Comparison of ENCODE assay signal across 34 mouse cellular contexts in the genomic region with DNA sequence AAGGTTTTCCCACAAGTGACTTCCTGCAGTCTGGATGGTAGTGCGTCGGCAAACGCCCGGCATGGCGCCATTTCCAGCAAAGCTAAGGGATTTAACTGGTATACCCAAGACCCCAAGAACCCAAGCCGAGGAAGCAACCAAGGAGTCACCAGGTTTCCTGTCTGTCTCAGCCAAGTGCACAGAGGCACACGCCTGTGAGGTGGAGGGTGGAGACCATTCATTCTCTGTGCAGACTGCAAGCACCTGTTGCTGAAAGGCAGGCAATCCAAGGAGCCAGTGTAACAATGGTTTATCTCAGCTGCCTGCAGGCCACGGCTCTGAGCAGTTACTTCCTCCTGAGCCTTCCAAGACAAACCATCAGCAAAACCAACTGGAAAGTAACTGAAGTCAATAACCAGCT. TPM values are rescaled to one million over a fixed set of nuclear protein-coding genes. Genes with fewer than 3 reads are reported as not detected.
DNase-seq lines count a peak whose midpoint lies in the region; TF ChIP-seq lines count a peak whose summit lies in the region.
"Had no signal": no experiment of that assay in that cellular context is flagged by ENCODE, and none has a peak within 500 bp of the region (broad histone marks: within the 10 kb centered on the region; RNA-seq: fewer than 3 reads in every experiment).

No protein-coding gene starts in this region.

- no peaks in the 10 kb centered on the region for H3K27me3 ChIP-seq in small intestine, adult 2 months (ENCODE audit: control insufficient read depth, insufficient read depth, low read length)
- no peaks in the 10 kb centered on the region for H3K27me3 ChIP-seq in thymus, adult 2 months (ENCODE audit: control insufficient read depth, insufficient read depth, low read length)
- H3K27me3 ChIP-seq: limb, embryonic 13.5 days; neural tube, embryonic 13.5 days; Patski had no signal

- peak; percentile 94 for DNase-seq in heart, adult 11 months
- DNase-seq in heart, postnatal 14 days = no peak
- DNase-seq in thymus, adult 2 months = peak; percentile 55
- peak; percentile 61 for DNase-seq in thymus, postnatal 4 days
- DNase-seq in lung, postnatal 10 days = no peak
- DNase-seq in right cerebral cortex, adult 2 months (ENCODE audit: low spot score in 2 of 2) = no peak
- DNase-seq in lung, postnatal 25 days (ENCODE audit: low spot score) = no peak
- DNase-seq: adrenal gland, adult 2 months; cerebellum, adult 11-12 months; cerebellum, postnatal 10 days; forebrain, postnatal 0 days; gastrocnemius, postnatal 25 days; heart, postnatal 36 days; kidney, adult 9 months; kidney, postnatal 36 days; layer of hippocampus, postnatal 36 days; lung, adult 18-20 months; lung, postnatal 14 days; midbrain, embryonic 14.5 days; right cerebral cortex, postnatal 4 days had no signal

- peak overlapping the region; percentile 80 for H3K27ac ChIP-seq in small intestine, adult 2 months (ENCODE audit: insufficient read depth, low read depth, low read length)
- peak overlapping the region; percentile 61; the same call in 1 of the 2 replicates for H3K27ac ChIP-seq in thymus, adult 2 months (ENCODE audit: control insufficient read depth, insufficient read depth, low read length)
- H3K27ac ChIP-seq: forebrain, embryonic 10.5 days; heart, adult 2 months; heart, embryonic 13.5 days; hindbrain, embryonic 14.5 days; limb, embryonic 13.5 days; liver, embryonic 12.5 days; neural tube, embryonic 13.5 days had no signal

- H3K4me1 ChIP-seq in small intestine, adult 2 months (ENCODE audit: control insufficient read depth, insufficient read depth, insufficient read length, low read length) = peaks cover 14% of the 10 kb centered on the region; the same call in 1 of the 2 replicates
- peaks cover 12% of the 10 kb centered on the region for H3K4me1 ChIP-seq in thymus, adult 2 months (replicated peaks; ENCODE audit: control insufficient read depth, insufficient read depth, low read length)
- H3K4me1 ChIP-seq: forebrain, embryonic 10.5 days; heart, embryonic 13.5 days; limb, embryonic 13.5 days; neural tube, embryonic 13.5 days had no signal

- intact Hi-C loops in heart, postnatal 14 days (cut with DNase I) = no loop called here

- no peak for TF ChIP-seq POLR2A in small intestine, adult 2 months (IDR thresholded peaks at IDR 0.05; ENCODE audit: low read depth, low read length)
- TF ChIP-seq POLR2A in thymus, adult 2 months (IDR thresholded peaks at IDR 0.05; ENCODE audit: control insufficient read depth, extremely low read depth, insufficient read depth, low read length, poor library complexity) = no peak

- H3K36me3 ChIP-seq in small intestine, adult 2 months (ENCODE audit: control insufficient read depth, insufficient read depth, low read length) = no peaks in the 10 kb centered on the region
- no peaks in the 10 kb centered on the region for H3K36me3 ChIP-seq in thymus, adult 2 months (ENCODE audit: control insufficient read depth, insufficient read depth, low read length)
- H3K36me3 ChIP-seq: forebrain, embryonic 10.5 days; heart, embryonic 13.5 days; limb, embryonic 13.5 days; liver, embryonic 12.5 days; neural tube, embryonic 13.5 days had no signal

- WGBS in small intestine, adult 2 months = 35% methylated on average over 8 of the region's 8 CpGs
- WGBS in thymus, adult 2 months = 58% methylated on average over 8 of the region's 8 CpGs

- H3K4me3 ChIP-seq in small intestine, adult 2 months (ENCODE audit: low read depth, low read length) = peak overlapping the region; percentile 20
- no peak overlapping the region for H3K4me3 ChIP-seq in thymus, adult 2 months (ENCODE audit: control insufficient read depth, insufficient read depth, low read length)
- H3K4me3 ChIP-seq: forebrain, embryonic 10.5 days; heart, adult 2 months; heart, embryonic 13.5 days; limb, embryonic 13.5 days; liver, embryonic 12.5 days; megakaryocyte, embryonic 14.5 days; neural tube, embryonic 13.5 days had no signal

- TF ChIP-seq CTCF in small intestine, adult 2 months (IDR thresholded peaks at IDR 0.05; ENCODE audit: extremely low read depth, insufficient read length, insufficient replicate concordance, low read depth, low read length) = no peak
- TF ChIP-seq CTCF in thymus, adult 2 months (IDR thresholded peaks at IDR 0.05; ENCODE audit: borderline replicate concordance, control insufficient read depth, extremely low read depth, insufficient read depth, low read length, poor library complexity) = no peak

RNA-seq across cellular contexts. Expression of a gene that starts 34.5 kb away (rescaled TPM):
- not detected for total RNA-seq in heart, postnatal 14 days (2021)
- 5.6 and 9.8 TPM in 2 replicates for polyA plus RNA-seq in small intestine, adult 2 months (2012; rRNA removed)
- polyA plus RNA-seq in thymus, adult 2 months (2012; rRNA removed) = 0.04 TPM in 1 of 2 replicates, not detected in the other
- total RNA-seq: forebrain, postnatal 0 days; gastrocnemius, postnatal 25 days; heart, adult 2 months; heart, postnatal 36 days; layer of hippocampus, adult 8-10 months; layer of hippocampus, postnatal 36 days; left cerebral cortex, postnatal 25 days had no signal
- polyA plus RNA-seq: adrenal gland, adult 2 months; embryonic facial prominence, embryonic 11.5 days; forebrain, embryonic 10.5 days; forebrain, postnatal 0 days; heart, adult 2 months; heart, embryonic 13.5 days; hindbrain, embryonic 14.5 days; inflammation-experienced regulatory T-cells, adult 6 months; liver, embryonic 12.5 days; midbrain, embryonic 14.5 days; neural tube, embryonic 13.5 days had no signal

Comparison
In these comparisons a context has a peak if more than half of its experiments do, and no peak if none do; other contexts are left out.
1. DNase-seq: peak in heart, adult 11 months (single experiment), thymus, adult 2 months (single experiment) and thymus, postnatal 4 days (single experiment); none in heart, postnatal 14 days (0 of 2), lung, postnatal 10 days (single experiment), right cerebral cortex, adult 2 months (0 of 2) and lung, postnatal 25 days (single experiment).